Mouse (Mus musculus) small intestine, adult 2 months (tissue): ENCODE results near the gene Otc.

ENCODE experiments used
- CTCF ChIP-seq: fragments of 200-500 bp; IDR thresholded peaks from 2 replicates; pipeline ENCODE4 v1.5.1; 2012; ENCODE audit warnings: low read depth, mild to moderate bottlenecking, control low read depth, inconsistent platforms, low read length, moderate library complexity, mixed read lengths; ENCODE audit not compliant: insufficient replicate concordance, insufficient read length; ENCODE audit errors: extremely low read depth
- POLR2A ChIP-seq: fragments of 200-500 bp; IDR thresholded peaks from 2 replicates; pipeline ENCODE4 v1.6.1; 2012; ENCODE audit warnings: low read depth, mild to moderate bottlenecking, control low read depth, inconsistent platforms, low read length, moderate library complexity

DNA sequence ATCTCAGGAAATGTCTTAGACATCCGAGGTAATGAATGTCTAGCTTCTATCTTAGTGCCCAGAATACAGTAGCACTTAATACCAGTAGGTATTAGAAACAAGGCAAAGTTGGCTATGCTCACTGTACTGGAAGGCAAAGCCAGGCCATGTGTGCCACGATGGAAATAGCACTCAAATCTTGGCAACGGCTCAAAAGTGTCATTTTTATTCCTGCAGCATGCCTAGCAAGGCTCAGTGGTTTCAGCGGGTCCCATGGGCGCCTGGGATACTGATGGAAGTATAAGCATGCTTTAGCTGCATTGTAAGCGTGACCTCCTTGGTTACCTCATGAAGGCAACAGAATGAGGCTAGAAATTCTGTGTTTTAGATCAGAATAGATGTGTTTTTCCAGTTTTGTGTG is 32.8 kb upstream of the Otc start:
- TF ChIP-seq CTCF, result no peak
- TF ChIP-seq POLR2A, result no peak
